Mouse (Mus musculus): ENCODE data around the gene Gdpd1. TPM values are rescaled to one million over a fixed set of nuclear protein-coding genes. Genes with fewer than 3 reads are reported as not detected.
A peak's percentile ranks its signal among the peaks of the same experiment; 100 is the strongest.

The Gdpd1 gene
- polyA plus RNA-seq, 1 experiment from 2014 or later: 25.7 TPM

DNA sequence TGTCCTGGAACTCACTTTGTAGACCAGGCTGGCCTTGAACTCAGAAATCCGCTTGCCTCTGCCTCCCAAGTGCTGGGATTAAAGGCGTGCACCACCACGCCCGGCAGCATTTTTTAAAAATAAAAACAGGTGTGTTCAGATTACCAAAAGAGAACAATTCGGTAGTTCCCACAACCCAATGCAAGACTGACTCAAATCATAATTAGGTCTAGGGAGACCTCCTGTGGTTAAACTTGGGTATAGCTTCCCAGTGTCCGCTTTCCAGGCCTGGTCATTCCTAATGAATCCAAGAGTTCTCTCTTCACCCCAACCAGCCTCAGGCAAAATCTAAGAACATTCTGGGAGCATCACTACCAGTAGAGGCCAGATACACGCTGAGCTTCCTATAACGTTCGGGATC, 63.4 kb downstream of the Gdpd1 start:
- H3K9me3 ChIP-seq (ENCODE audit: low read length): no peaks in the 10 kb centered on the region
- 0 out of 2 replicates have a peak, but pooled peaks cover 4% of the 10 kb centered on the region for H3K4me1 ChIP-seq (ENCODE audit: insufficient read depth, low read length)
- H3K27ac ChIP-seq (ENCODE audit: low read length): no peak overlapping the region
- no peak overlapping the region for H3K9ac ChIP-seq (replicated peaks; ENCODE audit: low read length)
- H3K4me2 ChIP-seq (replicated peaks; ENCODE audit: low read depth, low read length): no peak overlapping the region
- no peak overlapping the region for H3K4me3 ChIP-seq (ENCODE audit: low read length)
- ATAC-seq (ENCODE audit: low FRiP score, low TSS enrichment): 0 out of 2 replicates have a peak, but pooled peaks have one; percentile 33
- no peaks in the 10 kb centered on the region for H3K27me3 ChIP-seq (ENCODE audit: insufficient read depth, low read length)
- WGBS: 20% methylated on average over 9 of the region's 9 CpGs
- no peaks in the 10 kb centered on the region for H3K36me3 ChIP-seq (ENCODE audit: insufficient read depth, low read length)

DNA sequence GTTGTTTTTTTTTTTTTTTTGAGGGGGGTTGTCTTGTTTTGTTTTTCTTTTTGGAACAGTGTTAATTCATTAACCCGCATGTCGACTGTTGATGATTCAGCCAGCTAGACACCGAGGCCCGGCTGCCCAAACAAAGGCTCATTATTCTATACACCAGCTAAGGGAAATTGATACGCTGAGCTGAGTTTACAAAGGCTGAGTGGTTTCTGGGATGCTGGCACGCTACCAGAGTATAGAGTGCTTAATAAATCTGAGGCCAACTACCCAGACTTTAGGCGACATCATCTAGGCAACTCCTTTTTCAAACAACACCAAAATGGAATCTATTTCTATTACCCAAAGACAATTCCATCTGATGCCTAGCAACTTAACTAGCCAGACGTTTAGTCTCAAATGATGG, 66.5 kb downstream of the Gdpd1 start:
- H3K4me3 ChIP-seq (ENCODE audit: low read length): no peak overlapping the region
- H3K4me2 ChIP-seq (replicated peaks; ENCODE audit: low read depth, low read length): no peak overlapping the region
- no peak overlapping the region for H3K9ac ChIP-seq (replicated peaks; ENCODE audit: low read length)
- H3K4me1 ChIP-seq (ENCODE audit: insufficient read depth, low read length): peaks cover 10% of the 10 kb centered on the region; the same call in 1 of the 2 replicates
- 12% methylated on average over 8 of the region's 8 CpGs for WGBS
- no peaks in the 10 kb centered on the region for H3K27me3 ChIP-seq (ENCODE audit: insufficient read depth, low read length)
- no peaks in the 10 kb centered on the region for H3K9me3 ChIP-seq (ENCODE audit: low read length)
- peak overlapping the region; percentile 63 for H3K27ac ChIP-seq (ENCODE audit: low read length)
- no peak for ATAC-seq (ENCODE audit: low FRiP score, low TSS enrichment)
- no peaks in the 10 kb centered on the region for H3K36me3 ChIP-seq (ENCODE audit: insufficient read depth, low read length)

DNA sequence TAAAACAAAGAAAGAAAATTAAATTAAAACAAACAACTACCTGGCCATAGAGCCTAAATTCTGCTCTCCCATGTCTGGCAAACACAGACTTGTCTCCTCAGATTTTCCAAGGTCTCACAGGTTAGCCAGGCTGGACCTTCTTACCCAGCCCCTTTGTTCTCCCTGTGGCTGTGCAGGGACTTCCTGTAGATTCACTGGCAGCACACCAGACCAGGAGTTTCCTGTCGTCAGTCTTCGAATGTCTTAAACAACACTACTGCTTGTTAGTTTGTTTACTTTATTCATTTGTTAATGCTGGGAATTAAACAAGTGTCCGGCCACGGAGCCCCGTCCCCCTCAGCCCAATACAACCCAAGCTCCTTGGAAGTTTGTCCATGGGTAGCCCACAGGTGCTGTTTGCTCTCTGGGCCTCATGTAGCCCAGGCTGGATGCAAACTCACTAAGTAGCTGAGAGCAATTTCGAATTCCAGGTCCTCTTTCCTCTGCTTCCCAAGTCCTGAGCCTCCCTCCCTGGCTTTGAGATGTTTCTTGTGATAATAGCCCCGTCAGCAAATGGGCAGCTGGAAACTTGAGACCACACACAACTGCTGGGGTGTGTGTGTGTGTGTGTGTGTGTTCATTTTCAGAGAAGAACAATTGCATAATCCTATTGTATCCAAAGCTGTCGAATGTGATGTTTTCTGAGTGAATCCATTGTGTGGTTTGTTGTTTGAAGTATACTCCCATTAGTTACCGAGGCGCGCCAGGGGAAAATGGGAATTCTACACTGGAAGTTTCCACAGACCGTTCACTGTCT, 68.7 kb downstream of the Gdpd1 start:
- Histone ChIP-seq H3K27ac (ENCODE audit: low read length) (peak overlapping the region; percentile 76), H3K9me3 (ENCODE audit: low read length) (no peaks in the 10 kb centered on the region), H3K36me3 (ENCODE audit: insufficient read depth, low read length) (no peaks in the 10 kb centered on the region), H3K27me3 (ENCODE audit: insufficient read depth, low read length) (no peaks in the 10 kb centered on the region), H3K4me2 (replicated peaks; ENCODE audit: low read depth, low read length) (no peak overlapping the region), H3K4me3 (ENCODE audit: low read length) (no peak overlapping the region), H3K4me1 (ENCODE audit: insufficient read depth, low read length) (peaks cover 10% of the 10 kb centered on the region; the same call in 1 of the 2 replicates), H3K9ac (replicated peaks; ENCODE audit: low read length) (peak overlapping the region; percentile 12; the same call in 1 of the 2 replicates)
- no peak for ATAC-seq (ENCODE audit: low FRiP score, low TSS enrichment)
- 31% methylated on average over 12 of the region's 12 CpGs for WGBS

DNA sequence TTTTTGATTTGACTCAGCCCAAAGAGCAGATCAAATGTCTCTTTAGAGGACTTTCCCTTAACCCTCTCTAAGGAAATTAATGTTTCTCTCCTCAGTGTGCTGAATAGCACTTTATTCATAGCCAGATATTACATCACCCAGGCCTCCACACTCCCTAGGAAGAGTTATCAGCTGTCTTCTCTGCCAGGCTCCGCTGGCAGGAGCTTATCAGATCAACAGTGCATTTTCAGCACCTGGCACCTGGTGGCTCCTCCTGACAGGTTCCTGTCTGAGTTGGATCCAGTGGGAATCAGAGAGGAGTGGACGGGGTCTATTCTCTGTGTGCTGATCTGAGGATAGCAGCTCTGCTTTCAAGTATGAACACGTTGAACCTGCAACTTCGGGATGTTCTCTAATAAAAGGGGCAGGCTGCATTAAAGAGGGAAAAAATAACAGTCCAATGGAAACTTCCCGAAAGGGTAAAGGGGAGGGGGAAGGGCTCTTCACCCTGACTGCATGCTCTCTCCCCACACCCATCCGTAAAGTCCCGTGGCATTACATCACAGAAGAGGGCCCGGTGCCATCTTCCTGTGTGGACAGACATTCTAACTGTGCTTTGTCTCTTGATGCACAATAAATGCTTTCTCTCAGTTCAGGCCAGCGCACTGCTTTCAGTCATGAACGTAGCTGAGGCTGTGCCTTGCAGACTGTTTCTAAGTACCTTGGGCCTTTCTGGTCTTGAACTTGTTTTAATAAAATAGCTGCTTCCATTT, 71.6 kb downstream of the Gdpd1 start:
- Histone ChIP-seq H3K9me3 (ENCODE audit: low read length) (no peaks in the 10 kb centered on the region), H3K27ac (ENCODE audit: low read length) (no peak overlapping the region), H3K4me1 (ENCODE audit: insufficient read depth, low read length) (peaks cover 10% of the 10 kb centered on the region; the same call in 1 of the 2 replicates), H3K4me2 (replicated peaks; ENCODE audit: low read depth, low read length) (no peak overlapping the region), H3K27me3 (ENCODE audit: insufficient read depth, low read length) (no peaks in the 10 kb centered on the region), H3K9ac (replicated peaks; ENCODE audit: low read length) (no peak overlapping the region), H3K36me3 (ENCODE audit: insufficient read depth, low read length) (no peaks in the 10 kb centered on the region), H3K4me3 (ENCODE audit: low read length) (no peak overlapping the region)
- no peak for ATAC-seq (ENCODE audit: low FRiP score, low TSS enrichment)
- 80% methylated on average over 10 of the region's 10 CpGs for WGBS

DNA sequence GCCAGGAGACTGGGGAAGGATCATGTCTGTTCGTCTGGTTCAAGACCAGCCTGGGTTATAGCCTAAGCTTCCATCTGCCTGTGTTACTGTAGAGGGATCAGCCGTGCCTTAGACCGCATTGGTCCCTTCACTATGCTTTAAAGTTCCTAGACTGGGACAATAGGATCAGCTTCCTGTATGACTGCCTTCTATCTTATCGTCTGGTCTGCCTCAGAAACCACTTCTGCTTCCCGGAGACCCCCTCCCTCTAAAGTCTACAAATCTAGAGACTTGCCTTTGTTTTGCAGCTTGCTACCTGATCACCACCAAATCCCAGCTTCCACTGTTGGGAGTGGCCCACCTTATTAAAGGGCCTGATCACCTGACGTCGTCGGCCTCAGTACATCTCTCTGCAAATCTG, 72.6 kb downstream of the Gdpd1 start:
- no peak overlapping the region for H3K9ac ChIP-seq (replicated peaks; ENCODE audit: low read length)
- no peak overlapping the region for H3K27ac ChIP-seq (ENCODE audit: low read length)
- H3K4me2 ChIP-seq (replicated peaks; ENCODE audit: low read depth, low read length): no peak overlapping the region
- ATAC-seq (ENCODE audit: low FRiP score, low TSS enrichment): no peak
- 79% methylated on average over 8 of the region's 8 CpGs for WGBS
- H3K36me3 ChIP-seq (ENCODE audit: insufficient read depth, low read length): no peaks in the 10 kb centered on the region
- H3K27me3 ChIP-seq (ENCODE audit: insufficient read depth, low read length): no peaks in the 10 kb centered on the region
- H3K4me3 ChIP-seq (ENCODE audit: low read length): no peak overlapping the region
- peaks cover 6% of the 10 kb centered on the region; the same call in 1 of the 2 replicates for H3K4me1 ChIP-seq (ENCODE audit: insufficient read depth, low read length)
- no peaks in the 10 kb centered on the region for H3K9me3 ChIP-seq (ENCODE audit: low read length)

DNA sequence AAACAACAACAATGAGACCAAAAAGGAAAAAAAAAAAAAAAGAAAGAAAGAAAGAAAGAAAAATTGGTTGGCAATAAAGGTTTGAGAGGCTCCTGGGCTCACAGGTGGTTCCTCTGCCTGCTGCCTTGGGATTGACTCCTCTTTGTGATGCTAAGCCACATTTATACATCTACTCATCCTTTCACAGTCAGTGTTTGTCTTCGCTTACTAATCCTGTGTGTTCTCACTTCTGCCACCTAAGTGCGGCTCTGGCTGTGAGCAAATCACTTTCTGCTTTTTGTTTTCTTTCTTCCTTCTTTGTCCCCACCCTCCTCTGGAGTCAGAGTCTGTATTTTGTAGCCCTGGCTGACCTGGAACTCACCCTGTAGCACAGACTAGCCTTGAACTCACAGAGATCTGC, 77.6 kb downstream of the Gdpd1 start:
- Histone ChIP-seq H3K9ac (replicated peaks; ENCODE audit: low read length) (no peak overlapping the region), H3K4me2 (replicated peaks; ENCODE audit: low read depth, low read length) (no peak overlapping the region), H3K27me3 (ENCODE audit: insufficient read depth, low read length) (no peaks in the 10 kb centered on the region), H3K27ac (ENCODE audit: low read length) (no peak overlapping the region), H3K4me1 (ENCODE audit: insufficient read depth, low read length) (peaks cover 27% of the 10 kb centered on the region), H3K36me3 (ENCODE audit: insufficient read depth, low read length) (no peaks in the 10 kb centered on the region), H3K4me3 (ENCODE audit: low read length) (no peak overlapping the region), H3K9me3 (ENCODE audit: low read length) (no peaks in the 10 kb centered on the region)
- 85% methylated on average over 2 of the region's 2 CpGs for WGBS
- ATAC-seq (ENCODE audit: low FRiP score, low TSS enrichment): no peak

DNA sequence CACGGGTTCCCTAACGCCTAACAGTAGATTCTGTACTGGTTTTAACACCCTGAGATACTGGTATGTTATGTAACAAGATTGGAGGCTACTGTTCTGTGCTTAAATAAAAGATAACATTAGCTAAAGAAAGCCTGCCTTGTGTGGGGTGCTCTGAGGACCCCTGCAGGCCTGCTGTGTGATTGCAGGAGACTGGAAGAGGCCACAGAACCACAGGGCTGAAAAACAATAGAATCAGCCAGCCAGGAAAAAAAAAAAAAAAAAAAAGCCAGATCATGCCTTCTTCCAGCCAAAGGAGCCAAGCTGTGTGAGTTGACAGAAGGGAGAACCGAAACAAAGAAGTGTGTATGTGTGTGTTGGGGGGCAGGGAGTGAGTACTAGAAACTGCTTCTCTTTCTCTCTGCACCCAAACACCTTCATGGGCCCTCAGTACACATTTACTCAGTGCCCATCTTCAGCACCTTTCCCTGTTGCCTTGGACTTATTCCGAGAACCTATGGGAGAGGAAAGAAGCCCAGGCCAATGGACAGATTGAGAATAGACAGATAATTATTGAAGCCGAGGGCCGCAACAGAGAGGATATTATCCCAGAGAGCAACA, 78.1 kb downstream of the Gdpd1 start:
- no peak for ATAC-seq (ENCODE audit: low FRiP score, low TSS enrichment)
- Histone ChIP-seq H3K9me3 (ENCODE audit: low read length) (no peaks in the 10 kb centered on the region), H3K36me3 (ENCODE audit: insufficient read depth, low read length) (no peaks in the 10 kb centered on the region), H3K4me1 (ENCODE audit: insufficient read depth, low read length) (peaks cover 32% of the 10 kb centered on the region), H3K4me2 (replicated peaks; ENCODE audit: low read depth, low read length) (no peak overlapping the region), H3K9ac (replicated peaks; ENCODE audit: low read length) (no peak overlapping the region), H3K4me3 (ENCODE audit: low read length) (no peak overlapping the region), H3K27ac (ENCODE audit: low read length) (no peak overlapping the region), H3K27me3 (ENCODE audit: insufficient read depth, low read length) (no peaks in the 10 kb centered on the region)
- WGBS: 43% methylated on average over 6 of the region's 6 CpGs

DNA sequence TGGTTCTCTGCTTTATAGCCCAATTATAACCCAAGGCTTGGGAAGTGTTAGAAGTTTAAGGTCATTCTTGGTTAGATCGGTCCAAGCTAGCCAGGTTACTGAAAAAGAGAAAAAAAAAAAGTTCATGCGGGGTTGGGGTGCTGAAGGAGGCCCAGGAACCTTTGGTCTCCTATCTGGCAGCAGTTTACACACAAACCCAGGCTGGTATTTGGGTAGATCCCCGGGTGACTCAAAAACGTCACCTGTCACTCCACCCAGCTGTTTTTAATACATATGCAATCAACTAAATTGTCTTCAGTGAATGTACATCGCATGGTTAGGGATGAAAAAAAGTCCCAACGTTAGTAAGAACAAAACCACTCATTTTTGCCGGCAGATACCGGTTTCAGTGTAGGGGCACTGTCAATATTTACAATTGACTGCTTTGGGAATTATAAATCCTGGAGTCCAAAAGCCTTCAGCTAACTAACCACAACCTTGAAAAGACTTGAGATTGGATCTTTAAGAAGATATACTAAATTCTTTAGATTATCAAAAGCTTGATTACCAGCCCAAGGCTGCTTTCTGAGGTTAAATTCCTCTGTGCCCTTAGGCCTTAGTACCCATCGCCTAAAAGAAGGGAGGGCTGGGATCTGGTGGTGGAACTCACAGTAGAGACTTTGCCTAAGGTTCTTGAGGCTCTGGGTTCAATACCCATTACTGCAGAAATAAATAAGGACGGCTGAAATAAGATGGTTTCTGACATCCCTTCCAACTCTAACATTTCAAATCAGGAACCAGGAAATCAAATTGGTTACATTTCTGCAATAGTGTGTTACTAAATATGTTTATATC, 78.9 kb downstream of the Gdpd1 start:
- Histone ChIP-seq H3K4me2 (replicated peaks; ENCODE audit: low read depth, low read length) (no peak overlapping the region), H3K4me1 (ENCODE audit: insufficient read depth, low read length) (peaks cover 35% of the 10 kb centered on the region), H3K4me3 (ENCODE audit: low read length) (no peak overlapping the region), H3K27ac (ENCODE audit: low read length) (no peak overlapping the region), H3K9ac (replicated peaks; ENCODE audit: low read length) (no peak overlapping the region), H3K27me3 (ENCODE audit: insufficient read depth, low read length) (no peaks in the 10 kb centered on the region), H3K9me3 (ENCODE audit: low read length) (no peaks in the 10 kb centered on the region), H3K36me3 (ENCODE audit: insufficient read depth, low read length) (no peaks in the 10 kb centered on the region)
- ATAC-seq (ENCODE audit: low FRiP score, low TSS enrichment): no peak
- WGBS: 53% methylated on average over 10 of the region's 10 CpGs

DNA sequence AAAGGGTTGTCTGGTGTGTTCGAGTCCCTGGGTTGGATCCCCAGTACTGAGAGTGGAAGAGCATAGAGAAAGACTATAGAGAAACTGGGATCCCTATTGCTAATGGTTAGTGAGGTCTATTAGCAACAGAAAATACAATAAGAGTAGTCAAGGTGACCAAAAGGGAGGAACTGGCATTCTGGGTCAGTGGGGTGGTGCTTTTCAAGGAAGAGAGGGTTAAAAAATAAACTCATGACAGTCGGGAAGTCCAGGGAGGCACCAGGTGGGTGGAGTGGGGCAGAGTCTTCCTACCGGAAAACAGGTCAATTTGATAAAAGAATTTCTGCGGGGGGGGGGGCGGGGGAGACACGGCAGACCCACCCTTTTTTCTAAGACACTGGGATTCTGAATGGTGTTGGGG, 79.5 kb downstream of the Gdpd1 start:
- 18% methylated on average over 6 of the region's 6 CpGs for WGBS
- H3K27ac ChIP-seq (ENCODE audit: low read length): peak overlapping the region; percentile 80
- peak overlapping the region; percentile 97 for H3K4me3 ChIP-seq (ENCODE audit: low read length)
- H3K4me2 ChIP-seq (replicated peaks; ENCODE audit: low read depth, low read length): peak overlapping the region; percentile 84
- H3K9ac ChIP-seq (replicated peaks; ENCODE audit: low read length): peak overlapping the region; percentile 87
- no peaks in the 10 kb centered on the region for H3K36me3 ChIP-seq (ENCODE audit: insufficient read depth, low read length)
- no peak for ATAC-seq (ENCODE audit: low FRiP score, low TSS enrichment)
- no peaks in the 10 kb centered on the region for H3K9me3 ChIP-seq (ENCODE audit: low read length)
- H3K27me3 ChIP-seq (ENCODE audit: insufficient read depth, low read length): no peaks in the 10 kb centered on the region
- peaks cover 36% of the 10 kb centered on the region for H3K4me1 ChIP-seq (ENCODE audit: insufficient read depth, low read length)

Data from kidney, embryonic 16.5 days (tissue).